Mouse (Mus musculus): ENCODE measurements around the gene E2f1. TPM values are rescaled to one million over a fixed set of nuclear protein-coding genes. Genes with fewer than 3 reads are reported as not detected.
A peak's percentile ranks its signal among the peaks of the same experiment; 100 is the strongest.

Gene E2f1
- polyA plus RNA-seq, 1 experiment = 21.5 TPM

DNA sequence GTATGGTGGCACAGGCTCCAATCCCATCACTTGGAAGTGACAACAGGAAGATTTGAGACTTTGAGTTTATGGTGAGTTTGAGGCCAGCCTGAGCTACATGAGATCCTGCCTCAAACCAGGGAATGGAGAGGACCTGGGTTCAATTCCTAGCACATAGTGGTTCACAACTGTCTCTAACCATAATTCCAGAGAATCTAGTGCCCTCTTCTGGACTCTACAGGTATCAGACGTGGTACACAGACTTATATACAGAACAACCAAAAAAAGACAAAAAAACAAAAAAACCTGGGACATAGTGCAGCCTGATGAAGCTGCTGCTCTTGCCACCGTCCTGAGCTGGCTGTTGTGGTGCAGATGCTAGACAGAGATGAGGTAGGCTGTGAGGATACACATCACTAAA is 28.1 kb downstream of the E2f1 start:
- TF ChIP-seq POLR2A (IDR thresholded peaks at IDR 0.05; ENCODE audit: low read depth, low read length) = no peak
- no peak for TF ChIP-seq CTCF (IDR thresholded peaks at IDR 0.05; ENCODE audit: borderline replicate concordance, insufficient read depth, low read length)
- no peak overlapping the region for H3K27ac ChIP-seq (ENCODE audit: insufficient read depth, low read length)
- no peaks in the 10 kb centered on the region for H3K4me1 ChIP-seq (ENCODE audit: control insufficient read depth, insufficient read depth, low read length)
- H3K4me3 ChIP-seq (ENCODE audit: insufficient read depth, low read length) = no peak overlapping the region

DNA sequence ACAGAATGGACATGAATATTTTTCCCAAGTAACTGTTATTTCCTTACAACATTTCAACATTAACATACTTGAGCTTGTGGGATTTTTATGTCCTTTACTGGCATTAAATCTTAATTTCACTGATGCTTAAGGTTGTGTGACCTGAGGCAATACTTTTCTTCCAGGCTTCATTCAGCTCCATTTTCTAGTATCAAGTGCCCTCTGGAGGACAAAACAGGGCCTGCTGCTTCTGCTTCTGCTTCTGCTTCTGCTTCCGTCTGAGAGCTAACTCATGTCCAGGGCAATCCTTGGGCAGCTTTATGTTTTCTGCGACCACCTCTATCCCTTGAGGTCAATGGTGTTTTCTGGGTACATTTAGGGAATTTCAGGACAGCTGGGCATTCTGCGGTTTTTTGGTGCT is 30.0 kb downstream of the E2f1 start:
- H3K27ac ChIP-seq (ENCODE audit: insufficient read depth, low read length) = no peak overlapping the region
- H3K4me3 ChIP-seq (ENCODE audit: insufficient read depth, low read length) = no peak overlapping the region
- no peak for TF ChIP-seq CTCF (IDR thresholded peaks at IDR 0.05; ENCODE audit: borderline replicate concordance, insufficient read depth, low read length)
- TF ChIP-seq POLR2A (IDR thresholded peaks at IDR 0.05; ENCODE audit: low read depth, low read length) = no peak
- no peaks in the 10 kb centered on the region for H3K4me1 ChIP-seq (ENCODE audit: control insufficient read depth, insufficient read depth, low read length)

DNA sequence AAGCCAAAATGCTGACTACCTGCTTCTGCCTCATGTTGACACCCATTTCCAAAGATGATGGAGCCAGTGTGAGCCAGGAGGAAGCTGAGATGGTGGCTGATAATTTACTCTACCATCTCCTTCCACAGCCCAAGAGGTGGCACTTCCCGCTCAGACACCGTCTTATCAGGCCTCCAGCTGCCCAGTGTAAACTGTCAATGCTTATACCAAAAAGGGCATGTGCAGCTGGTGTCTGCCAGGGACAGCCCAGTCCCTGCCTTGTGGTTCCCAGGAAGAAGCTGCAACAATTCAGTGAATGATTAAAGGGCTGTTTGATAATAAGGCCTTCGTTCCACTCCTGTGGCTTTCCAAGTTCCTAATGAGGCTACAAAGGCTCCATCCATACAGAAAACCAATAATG is 31.0 kb downstream of the E2f1 start:
- no peaks in the 10 kb centered on the region for H3K4me1 ChIP-seq (ENCODE audit: control insufficient read depth, insufficient read depth, low read length)
- H3K27ac ChIP-seq (ENCODE audit: insufficient read depth, low read length) = no peak overlapping the region
- no peak for TF ChIP-seq CTCF (IDR thresholded peaks at IDR 0.05; ENCODE audit: borderline replicate concordance, insufficient read depth, low read length)
- no peak for TF ChIP-seq POLR2A (IDR thresholded peaks at IDR 0.05; ENCODE audit: low read depth, low read length)
- H3K4me3 ChIP-seq (ENCODE audit: insufficient read depth, low read length) = no peak overlapping the region

DNA sequence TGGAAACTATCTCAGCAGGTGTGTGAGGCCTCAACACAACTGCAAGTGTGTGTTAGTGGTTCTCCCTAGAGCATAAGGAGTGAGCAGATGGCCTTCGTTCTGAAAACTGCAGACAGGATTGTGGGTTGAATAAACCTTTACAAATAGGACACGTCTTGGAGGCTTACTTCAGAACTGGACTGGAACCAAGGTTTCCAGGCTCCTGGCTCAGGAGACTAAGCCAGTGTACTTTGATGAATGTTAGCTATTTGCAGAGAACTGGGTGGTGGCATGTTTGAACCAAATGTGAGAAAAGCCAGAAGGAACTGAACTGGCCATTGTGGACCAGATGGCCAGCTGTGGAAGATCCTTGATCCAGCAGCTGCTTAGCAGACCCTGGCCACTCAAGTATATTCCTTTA is 31.4 kb downstream of the E2f1 start:
- no peak overlapping the region for H3K27ac ChIP-seq (ENCODE audit: insufficient read depth, low read length)
- no peak overlapping the region for H3K4me3 ChIP-seq (ENCODE audit: insufficient read depth, low read length)
- no peak for TF ChIP-seq CTCF (IDR thresholded peaks at IDR 0.05; ENCODE audit: borderline replicate concordance, insufficient read depth, low read length)
- TF ChIP-seq POLR2A (IDR thresholded peaks at IDR 0.05; ENCODE audit: low read depth, low read length) = no peak
- H3K4me1 ChIP-seq (ENCODE audit: control insufficient read depth, insufficient read depth, low read length) = no peaks in the 10 kb centered on the region

DNA sequence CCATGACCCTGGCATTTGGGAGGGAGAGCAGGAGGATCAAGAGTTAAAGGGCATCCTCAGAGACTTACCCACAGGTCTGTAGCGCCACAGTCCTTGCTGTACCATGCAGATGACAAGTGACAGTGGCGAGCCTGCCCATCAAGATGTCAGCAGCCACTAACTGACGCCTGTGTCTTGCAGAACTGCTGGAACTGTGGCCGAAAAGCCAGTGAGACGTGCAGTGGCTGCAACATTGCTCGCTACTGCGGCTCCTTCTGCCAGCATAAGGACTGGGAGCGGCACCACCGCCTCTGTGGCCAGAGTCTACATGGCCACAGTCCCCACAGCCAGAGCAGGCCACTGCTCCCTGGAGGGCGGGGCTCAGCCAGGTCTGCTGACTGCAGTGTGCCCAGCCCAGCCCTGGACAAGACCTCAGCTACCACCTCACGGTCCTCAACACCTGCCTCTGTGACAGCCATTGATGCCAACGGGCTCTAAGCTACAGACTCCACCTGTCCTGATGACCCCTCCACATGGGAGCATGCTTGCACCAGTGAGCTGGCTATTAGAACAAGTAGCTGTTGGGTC is 34.9 kb downstream of the E2f1 start:
- H3K4me1 ChIP-seq (ENCODE audit: control insufficient read depth, insufficient read depth, low read length) = no peaks in the 10 kb centered on the region
- no peak overlapping the region for H3K4me3 ChIP-seq (ENCODE audit: insufficient read depth, low read length)
- no peak overlapping the region for H3K27ac ChIP-seq (ENCODE audit: insufficient read depth, low read length)
- TF ChIP-seq CTCF (IDR thresholded peaks at IDR 0.05; ENCODE audit: borderline replicate concordance, insufficient read depth, low read length) (no peak), POLR2A (IDR thresholded peaks at IDR 0.05; ENCODE audit: low read depth, low read length) (no peak)

DNA sequence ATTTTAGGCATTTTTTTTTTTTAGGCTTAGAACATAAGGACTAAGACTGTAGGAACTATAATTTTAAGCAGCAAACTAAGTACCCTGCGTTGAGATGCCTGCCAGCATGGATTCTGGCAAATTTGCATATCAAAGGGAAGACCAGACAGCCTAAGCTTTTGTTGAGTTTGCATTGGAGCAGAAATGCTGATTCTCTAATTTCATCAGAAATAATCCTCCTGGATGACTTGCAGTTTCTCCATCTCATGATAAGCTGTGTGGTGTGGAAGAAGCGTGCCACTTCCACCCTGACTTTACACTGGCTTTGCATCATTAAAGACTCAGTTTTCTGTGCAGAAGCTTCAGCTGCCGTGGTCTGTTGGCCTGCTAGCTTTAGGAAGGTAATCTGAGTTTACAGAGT is 36.8 kb downstream of the E2f1 start:
- Histone ChIP-seq H3K4me3 (ENCODE audit: insufficient read depth, low read length) (no peak overlapping the region), H3K4me1 (ENCODE audit: control insufficient read depth, insufficient read depth, low read length) (no peaks in the 10 kb centered on the region), H3K27ac (ENCODE audit: insufficient read depth, low read length) (no peak overlapping the region)
- TF ChIP-seq CTCF (IDR thresholded peaks at IDR 0.05; ENCODE audit: borderline replicate concordance, insufficient read depth, low read length) = no peak
- no peak for TF ChIP-seq POLR2A (IDR thresholded peaks at IDR 0.05; ENCODE audit: low read depth, low read length)

DNA sequence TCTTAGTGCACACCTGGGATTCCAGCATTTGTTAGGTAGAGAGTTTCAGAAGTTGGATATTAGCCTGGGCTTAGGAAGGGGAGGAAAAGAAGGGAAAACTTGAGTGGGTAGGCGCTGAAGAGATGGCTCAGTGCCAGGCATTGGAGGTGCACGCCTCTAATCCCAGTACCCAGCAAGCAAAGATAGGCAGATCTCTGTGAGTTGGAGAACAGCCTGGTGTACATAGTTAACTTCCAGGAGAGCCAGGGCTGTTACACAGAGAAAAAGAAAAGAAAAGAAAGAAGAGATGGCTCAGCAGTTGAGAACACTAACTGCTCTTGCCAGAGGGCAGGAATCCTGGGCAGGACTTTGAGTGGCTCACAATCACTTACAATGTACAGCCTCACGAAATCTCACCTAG is 43.2 kb downstream of the E2f1 start:
- no peaks in the 10 kb centered on the region for H3K4me1 ChIP-seq (ENCODE audit: control insufficient read depth, insufficient read depth, low read length)
- TF ChIP-seq POLR2A (IDR thresholded peaks at IDR 0.05; ENCODE audit: low read depth, low read length) = no peak
- no peak for TF ChIP-seq CTCF (IDR thresholded peaks at IDR 0.05; ENCODE audit: borderline replicate concordance, insufficient read depth, low read length)
- H3K27ac ChIP-seq (ENCODE audit: insufficient read depth, low read length) = no peak overlapping the region
- no peak overlapping the region for H3K4me3 ChIP-seq (ENCODE audit: insufficient read depth, low read length)

DNA sequence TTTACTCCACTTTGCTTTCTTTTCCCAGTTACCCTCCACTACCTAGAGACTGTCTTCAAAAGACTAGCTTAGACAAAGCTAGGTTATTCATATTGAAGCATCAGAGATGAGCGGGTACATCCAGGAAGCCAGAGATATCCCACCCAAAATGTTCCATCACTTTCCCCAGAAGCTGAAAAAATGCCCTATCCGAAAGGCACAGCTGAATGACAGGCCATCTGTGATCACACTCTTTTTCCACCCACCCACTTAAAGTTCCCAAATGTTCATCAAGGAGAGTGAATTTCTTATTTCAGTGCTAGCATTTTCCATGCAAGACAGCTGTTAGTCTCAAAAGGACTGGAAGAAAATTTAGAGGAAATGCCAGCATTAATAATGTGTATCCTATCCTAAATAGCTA is 44.4 kb downstream of the E2f1 start:
- Histone ChIP-seq H3K4me1 (ENCODE audit: control insufficient read depth, insufficient read depth, low read length) (no peaks in the 10 kb centered on the region), H3K27ac (ENCODE audit: insufficient read depth, low read length) (no peak overlapping the region), H3K4me3 (ENCODE audit: insufficient read depth, low read length) (no peak overlapping the region)
- no peak for TF ChIP-seq CTCF (IDR thresholded peaks at IDR 0.05; ENCODE audit: borderline replicate concordance, insufficient read depth, low read length)
- TF ChIP-seq POLR2A (IDR thresholded peaks at IDR 0.05; ENCODE audit: low read depth, low read length) = no peak

DNA sequence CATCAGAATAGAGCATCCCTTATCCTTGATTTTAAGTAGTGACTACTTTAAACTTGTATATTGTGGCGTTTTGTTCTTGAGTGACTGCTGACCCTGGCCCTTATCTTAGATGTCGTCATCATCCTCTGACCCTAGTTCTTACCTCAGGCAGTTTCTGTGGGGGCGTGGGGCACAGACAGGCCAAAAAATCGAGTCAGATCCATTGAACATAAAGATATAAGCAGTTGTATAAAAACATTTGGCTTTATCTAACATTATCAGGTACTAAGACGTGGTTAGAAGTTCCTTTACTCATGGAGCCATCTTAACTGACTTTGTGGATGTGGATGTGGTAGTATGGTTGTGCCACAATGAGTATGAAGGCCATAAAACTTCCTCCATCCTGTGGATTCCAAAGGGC is 47.4 kb downstream of the E2f1 start:
- TF ChIP-seq POLR2A (IDR thresholded peaks at IDR 0.05; ENCODE audit: low read depth, low read length) (no peak), CTCF (IDR thresholded peaks at IDR 0.05; ENCODE audit: borderline replicate concordance, insufficient read depth, low read length) (no peak)
- Histone ChIP-seq H3K4me3 (ENCODE audit: insufficient read depth, low read length) (no peak overlapping the region), H3K4me1 (ENCODE audit: control insufficient read depth, insufficient read depth, low read length) (peaks cover under 1% of the 10 kb centered on the region; the same call in 1 of the 2 replicates), H3K27ac (ENCODE audit: insufficient read depth, low read length) (no peak overlapping the region)

DNA sequence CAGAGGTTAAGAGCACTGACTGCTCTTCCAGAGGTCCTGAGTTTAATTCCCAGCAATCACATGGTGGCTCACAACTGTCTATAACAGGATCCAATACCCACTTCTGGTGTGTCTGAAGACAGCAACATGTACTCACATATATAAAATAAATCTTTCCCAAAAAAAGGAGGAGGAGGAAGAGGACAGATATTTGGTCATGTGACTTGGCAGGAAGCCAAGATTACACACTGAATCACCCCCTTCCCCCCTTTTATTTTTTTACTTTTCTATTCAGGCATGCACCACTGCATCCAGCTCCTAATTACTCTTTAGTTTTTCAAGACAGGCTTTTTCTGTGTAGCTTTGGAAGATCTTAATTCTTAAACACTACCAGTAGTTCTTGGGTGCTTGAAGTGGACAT is 48.2 kb downstream of the E2f1 start:
- no peak overlapping the region for H3K27ac ChIP-seq (ENCODE audit: insufficient read depth, low read length)
- H3K4me3 ChIP-seq (ENCODE audit: insufficient read depth, low read length) = no peak overlapping the region

DNA sequence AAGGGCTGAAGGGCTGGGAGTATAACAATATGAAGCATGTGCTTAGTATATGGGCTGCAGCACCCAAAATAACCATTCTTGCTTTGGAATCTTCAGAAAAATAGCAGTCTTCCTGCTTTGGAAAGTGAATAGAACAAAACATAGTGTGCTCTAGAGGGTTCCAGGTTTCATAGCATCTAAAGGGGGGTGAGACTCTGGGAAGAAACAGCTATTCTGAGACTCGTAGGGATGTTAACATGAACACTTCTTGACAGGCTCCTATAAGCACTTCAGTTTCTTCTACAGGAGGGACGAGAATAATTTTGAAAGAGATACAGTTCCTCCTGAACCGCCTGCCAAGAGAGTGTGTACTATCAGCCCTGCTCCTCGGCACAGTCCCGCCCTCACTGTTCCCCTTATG is 52.3 kb downstream of the E2f1 start:
- Histone ChIP-seq H3K4me1 (ENCODE audit: control insufficient read depth, insufficient read depth, low read length) (peaks cover 14% of the 10 kb centered on the region), H3K4me3 (ENCODE audit: insufficient read depth, low read length) (no peak overlapping the region), H3K27ac (ENCODE audit: insufficient read depth, low read length) (peak overlapping the region; percentile 83)
- TF ChIP-seq CTCF (IDR thresholded peaks at IDR 0.05; ENCODE audit: borderline replicate concordance, insufficient read depth, low read length) (no peak), POLR2A (IDR thresholded peaks at IDR 0.05; ENCODE audit: low read depth, low read length) (no peak)

More for the DNA sequence above, 48.2 kb downstream of the E2f1 start:
- no peak for TF ChIP-seq CTCF (IDR thresholded peaks at IDR 0.05; ENCODE audit: borderline replicate concordance, insufficient read depth, low read length)
- no peak for TF ChIP-seq POLR2A (IDR thresholded peaks at IDR 0.05; ENCODE audit: low read depth, low read length)
- peaks cover 9% of the 10 kb centered on the region for H3K4me1 ChIP-seq (ENCODE audit: control insufficient read depth, insufficient read depth, low read length)

Data from embryonic fibroblast, embryonic 13.5 days (primary cell).